Mouse (Mus musculus): ENCODE results near the gene Ints4.
"Not testable (repeated sequence)": the region's sequence is repeated elsewhere in the genome, so short reads cannot be mapped to it uniquely, and the experiment has no call there.

The Ints4 gene

DNA sequence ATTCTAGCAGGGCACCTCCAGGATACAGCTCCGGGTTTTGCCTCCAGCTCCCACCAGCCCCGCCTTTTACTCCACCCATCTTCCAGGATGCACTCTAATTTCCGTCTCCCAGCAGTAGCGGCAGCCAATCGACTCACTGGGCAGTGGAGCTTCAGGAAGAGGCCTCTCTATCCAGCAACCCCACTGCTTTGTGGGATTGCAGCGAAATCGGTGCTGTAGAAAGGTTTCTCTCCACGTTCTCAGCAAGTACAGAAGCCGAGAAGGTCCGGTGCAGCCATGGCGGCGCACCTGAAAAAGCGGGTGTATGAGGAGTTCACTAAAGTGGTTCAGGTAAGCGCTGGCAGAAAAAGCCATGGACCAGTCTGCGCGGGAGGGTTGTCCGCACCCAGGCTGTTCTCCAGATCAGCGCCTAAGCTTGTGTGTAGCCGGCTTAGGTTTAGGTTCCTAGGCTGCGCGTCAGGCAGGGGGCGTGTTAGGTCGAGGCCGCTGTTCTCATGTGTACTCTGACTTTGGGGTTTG lies at the start of gene Ints4:
Ints4 (plus strand) TSS at position 136 of the 519 bp plus-strand sequence.
- DNase-seq (ENCODE audit: low read depth in 2 of 2, low spot score in 2 of 2): peak; percentile 79 to 83

DNA sequence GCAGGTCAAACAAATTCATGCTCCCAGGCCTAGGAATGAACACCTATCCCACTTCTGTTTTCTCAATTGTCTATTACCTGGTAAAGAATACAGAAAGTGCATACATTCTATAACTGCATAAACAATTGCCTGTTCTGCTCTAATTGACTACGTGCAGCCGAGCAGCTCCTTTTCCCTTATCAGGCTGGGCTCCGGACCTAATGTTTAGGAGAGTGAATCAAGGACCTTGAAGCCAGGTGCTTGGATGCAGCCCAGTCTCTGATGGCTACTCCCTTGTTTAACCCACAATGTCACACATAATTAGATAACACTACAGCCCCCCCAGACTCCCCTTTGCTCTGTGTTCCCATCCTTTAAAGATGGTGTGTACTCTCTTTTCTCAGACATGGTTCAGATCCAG lies 47.2 kb upstream of the Ints4 start:
- DNase-seq (ENCODE audit: low read depth in 2 of 2, low spot score in 2 of 2): not testable (repeated sequence)

DNA sequence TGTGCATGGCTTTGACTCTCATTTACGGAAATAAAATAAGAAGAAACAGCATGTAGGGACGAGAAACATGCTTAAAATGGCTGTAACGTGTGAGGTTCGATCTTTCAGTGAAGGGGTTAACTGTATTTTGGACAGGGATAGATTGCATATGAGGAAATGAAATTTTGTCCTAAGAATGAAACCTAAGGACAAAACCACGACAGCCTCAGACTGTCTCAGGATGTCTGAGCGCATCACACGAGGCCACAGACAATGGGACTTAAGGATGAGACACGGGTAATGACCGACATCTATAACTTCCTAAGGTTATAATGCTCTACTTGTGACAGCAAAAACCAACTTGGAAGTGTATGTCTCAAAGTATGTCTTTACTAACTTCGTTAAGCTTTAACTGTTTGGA lies 46.2 kb upstream of the Ints4 start:
- no peak for DNase-seq (ENCODE audit: low read depth in 2 of 2, low spot score in 2 of 2)

DNA sequence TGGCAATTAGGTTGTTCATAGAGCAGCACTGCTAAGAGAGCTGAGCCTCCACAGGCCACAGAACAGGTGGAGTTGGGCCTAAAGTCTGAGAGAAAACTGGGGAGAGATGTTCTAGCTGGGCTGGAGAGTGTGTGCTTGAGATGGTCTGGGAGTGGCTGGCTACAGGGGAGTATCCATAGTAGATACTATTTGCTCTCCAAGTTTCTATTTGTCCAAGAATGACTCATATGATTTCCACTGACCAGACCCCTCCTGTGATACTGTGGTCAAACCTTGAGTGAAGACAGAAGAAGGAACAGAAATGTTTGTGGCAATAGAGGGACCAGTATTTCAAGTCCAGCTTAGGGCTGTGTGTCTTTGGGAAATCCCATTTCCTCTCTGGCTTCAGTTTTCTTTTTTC lies 41.8 kb upstream of the Ints4 start:
- no peak for DNase-seq (ENCODE audit: low read depth in 2 of 2, low spot score in 2 of 2)

DNA sequence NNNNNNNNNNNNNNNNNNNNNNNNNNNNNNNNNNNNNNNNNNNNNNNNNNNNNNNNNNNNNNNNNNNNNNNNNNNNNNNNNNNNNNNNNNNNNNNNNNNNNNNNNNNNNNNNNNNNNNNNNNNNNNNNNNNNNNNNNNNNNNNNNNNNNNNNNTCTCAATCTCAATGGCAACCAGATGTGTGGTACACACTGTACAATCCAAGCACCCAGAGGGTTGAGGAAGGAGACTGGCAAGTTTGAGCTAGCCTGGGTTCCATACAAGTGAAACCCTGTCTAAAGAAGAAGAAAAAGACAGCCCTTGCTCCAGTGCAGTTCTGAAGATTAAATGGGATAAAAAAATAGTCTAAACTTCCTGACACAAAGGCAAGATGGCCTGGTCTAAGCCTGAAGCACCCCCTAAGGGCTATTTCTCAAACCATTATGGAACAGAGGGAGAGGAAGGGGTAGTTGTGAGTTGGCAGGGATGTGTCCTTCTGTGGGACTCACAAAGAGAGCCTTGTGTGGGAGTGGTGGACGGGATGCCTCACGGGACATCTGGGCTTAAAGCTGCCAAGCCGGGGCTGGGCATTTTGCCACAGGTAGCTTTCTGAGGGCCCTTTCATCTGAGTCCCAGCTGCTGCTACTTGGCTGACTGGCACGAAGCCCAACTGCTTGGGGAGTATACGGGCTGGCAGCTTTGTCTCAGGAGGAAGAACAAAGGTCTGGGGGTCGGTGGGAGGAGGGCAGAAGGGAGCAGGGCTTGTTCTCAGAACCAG lies 34.4 kb upstream of the Ints4 start:
- no peak for DNase-seq (ENCODE audit: low read depth in 2 of 2, low spot score in 2 of 2)

DNA sequence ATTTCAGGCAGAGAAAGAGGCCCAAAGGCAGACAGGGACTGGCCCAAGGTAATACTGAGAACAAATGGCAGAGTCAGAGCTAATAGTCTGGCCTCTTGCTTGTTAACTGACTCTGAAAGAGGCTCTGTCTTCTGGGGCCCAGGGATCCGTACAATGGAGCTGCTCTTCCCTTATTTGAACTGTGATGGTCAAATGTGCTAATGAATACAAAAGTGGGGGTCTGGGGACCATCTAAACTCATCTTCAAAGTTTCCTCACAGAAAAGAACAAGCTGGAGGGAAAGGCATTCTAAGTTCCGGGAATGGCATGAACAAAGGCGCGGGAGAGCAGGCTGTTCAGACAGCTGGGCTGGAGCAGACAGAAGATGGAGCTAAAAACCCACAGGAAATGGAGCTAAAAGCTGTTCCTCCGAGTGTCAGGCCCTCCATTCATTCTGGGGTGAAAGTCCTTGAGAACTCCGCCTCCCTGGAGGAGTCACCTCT lies 33.7 kb upstream of the Ints4 start:
- no peak for DNase-seq (ENCODE audit: low read depth in 2 of 2, low spot score in 2 of 2)

DNA sequence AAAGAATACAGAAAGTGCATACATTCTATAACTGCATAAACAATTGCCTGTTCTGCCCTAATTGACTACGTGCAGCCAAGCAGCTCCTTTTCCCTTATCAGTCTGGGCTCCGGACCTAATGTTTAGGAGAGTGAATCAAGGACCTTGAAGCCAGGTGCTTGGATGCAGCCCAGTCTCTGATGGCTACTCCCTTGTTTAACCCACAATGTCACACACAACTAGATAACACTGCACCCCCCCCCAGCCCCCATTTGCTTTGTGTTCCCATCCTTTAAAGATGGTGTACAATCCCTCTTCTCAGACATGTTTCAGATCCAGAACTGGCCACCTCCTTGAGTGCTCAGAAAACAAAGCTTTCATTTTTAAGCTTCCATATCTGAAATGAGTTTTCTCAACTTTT lies 29.7 kb upstream of the Ints4 start, which contains the start of gene Kctd14:
Kctd14 (plus strand) TSS at position 301 of the 400 bp plus-strand sequence.
- DNase-seq (ENCODE audit: low read depth in 2 of 2, low spot score in 2 of 2): not testable (repeated sequence)

DNA sequence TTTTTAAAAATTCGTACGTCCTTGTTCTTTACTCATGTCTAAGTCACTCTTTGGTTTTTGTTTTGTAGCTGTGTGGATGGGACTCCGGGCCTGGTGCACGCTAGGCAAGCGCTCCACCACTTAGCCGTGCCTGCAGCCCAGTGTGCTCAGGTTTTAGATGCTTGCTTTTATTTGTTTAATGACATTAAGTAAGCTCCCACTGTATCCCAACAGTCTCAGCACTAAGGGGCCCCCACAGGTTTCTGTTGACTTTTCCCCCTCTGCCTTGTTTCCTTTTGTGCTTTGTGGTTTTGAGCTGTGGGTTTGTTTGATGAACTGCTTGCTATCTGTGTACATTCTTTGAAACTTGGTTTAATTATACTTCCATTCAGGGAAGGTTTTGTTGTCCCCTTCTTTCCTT lies 28.6 kb upstream of the Ints4 start:
- peak in 1 of 2 experiments; percentile 8 for DNase-seq (ENCODE audit: low read depth in 2 of 2, low spot score in 2 of 2)

DNA sequence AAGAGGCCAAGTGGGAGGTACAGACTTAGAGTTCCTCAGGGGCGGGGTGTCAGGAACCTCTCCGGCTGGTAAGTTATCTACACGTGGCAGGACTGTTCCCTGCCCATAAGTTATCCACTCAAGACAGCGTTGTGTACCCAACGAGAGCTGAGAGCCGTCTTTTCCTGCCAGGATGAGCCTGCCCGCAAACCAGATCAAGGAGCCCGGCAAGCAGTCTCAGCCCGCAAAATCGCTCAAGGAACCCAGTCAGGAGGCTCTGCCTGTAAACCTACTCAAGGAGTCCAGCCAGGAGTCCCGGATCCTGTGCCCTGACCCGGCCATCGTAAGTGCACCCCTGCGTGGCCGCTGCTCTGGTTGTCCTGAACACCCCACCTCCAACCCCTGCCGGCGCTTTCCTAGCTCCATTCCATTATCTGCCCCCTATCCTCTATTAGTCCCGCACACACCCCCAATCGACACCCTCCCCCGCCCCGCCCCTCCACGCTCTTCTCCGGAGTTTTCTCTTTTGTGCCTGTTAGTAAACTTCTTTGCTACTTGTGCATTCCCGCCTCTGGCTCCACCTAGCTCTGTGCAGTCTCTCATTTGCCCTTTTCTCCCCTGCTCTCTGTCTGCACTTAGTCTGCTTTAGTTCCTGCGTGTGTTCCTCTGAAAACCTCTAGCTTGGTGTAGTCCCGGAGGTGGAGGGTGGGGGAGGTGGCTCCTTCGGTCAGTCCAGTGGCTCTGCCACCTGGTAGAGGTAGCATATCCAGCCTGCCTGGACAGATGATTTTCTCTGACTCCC lies 27.4 kb upstream of the Ints4 start:
- DNase-seq (ENCODE audit: low read depth in 2 of 2, low spot score in 2 of 2): peak; percentile 10 to 11

DNA sequence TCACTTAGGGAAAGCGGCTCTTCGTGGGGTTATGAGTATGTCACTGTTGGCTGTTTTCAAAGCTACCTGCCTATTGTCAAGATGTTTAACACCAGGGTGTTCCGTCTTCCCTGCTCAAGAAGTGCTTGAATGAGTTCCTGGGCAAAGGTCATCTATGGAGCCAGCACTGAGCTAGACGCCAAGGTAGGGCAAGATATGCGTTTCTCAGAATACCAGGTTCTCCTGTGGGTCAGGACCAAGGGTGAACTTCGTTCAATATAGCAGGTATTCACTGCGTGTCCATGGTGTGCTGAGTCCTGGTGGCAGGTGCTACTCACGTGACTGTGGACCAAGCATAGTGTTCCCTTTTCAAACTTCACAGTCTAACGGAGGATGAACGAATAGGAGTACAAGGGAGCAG lies 26.0 kb upstream of the Ints4 start:
- DNase-seq (ENCODE audit: low read depth in 2 of 2, low spot score in 2 of 2): no peak

DNA sequence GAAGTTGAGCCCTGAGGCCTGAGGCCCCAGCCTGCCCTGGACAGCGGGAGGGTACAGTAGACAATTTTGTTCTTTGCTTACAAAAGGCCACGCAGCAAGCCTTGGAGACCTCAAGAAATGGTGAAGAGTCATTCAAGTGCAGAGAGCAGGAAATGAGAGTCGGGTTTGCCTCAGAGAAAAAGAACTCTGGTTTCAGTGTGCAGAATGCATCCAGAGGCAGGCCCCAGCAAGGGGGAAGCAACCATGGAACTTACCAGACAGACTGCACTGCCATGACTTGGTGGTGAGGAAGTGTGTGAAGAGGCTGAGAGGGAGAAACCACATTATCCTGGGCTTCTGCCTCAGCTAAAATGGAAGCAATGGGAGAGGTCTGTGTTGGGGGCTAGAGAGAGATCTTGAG lies 25.2 kb upstream of the Ints4 start:
- DNase-seq (ENCODE audit: low read depth in 2 of 2, low spot score in 2 of 2): no peak

DNA sequence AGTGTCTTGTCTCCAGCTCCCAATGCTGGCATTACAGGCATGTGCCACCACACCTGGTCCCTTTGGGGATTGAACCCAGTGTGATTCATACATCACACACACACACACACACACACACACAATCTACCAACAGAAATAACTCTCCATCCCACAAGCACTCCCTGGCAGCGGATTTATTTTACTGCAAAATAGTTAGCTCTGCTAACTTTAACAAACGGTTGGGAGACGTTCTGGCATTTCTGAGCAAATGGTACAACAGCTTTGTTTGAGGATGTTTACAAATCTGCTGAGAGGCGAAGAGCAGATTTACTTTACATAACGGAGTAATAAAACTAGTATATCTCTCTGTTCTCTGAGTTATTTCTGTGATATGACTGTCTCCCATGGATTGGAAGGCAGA lies 7.8 kb upstream of the Ints4 start:
- DNase-seq (ENCODE audit: low read depth in 2 of 2, low spot score in 2 of 2): no peak

DNA sequence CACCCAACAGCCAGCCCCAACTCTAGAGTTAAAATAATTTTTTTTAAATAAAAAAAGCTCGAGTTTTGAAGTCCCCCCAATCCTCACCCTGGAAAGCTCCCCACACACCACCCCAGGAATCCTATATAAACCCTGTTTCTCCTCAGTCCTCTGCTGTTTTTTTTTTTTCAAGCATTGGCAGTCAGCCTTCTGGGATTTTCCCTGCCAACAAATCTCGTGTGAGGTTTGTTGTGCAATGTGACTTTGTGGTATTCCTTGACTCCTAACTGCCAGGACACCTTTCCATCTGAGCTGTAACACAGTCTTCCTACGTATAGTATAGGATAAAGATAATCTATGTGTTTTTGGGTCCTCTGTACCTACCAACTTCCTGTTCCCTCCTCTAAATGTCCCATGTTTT lies 1.4 kb upstream of the Ints4 start:
- no peak for DNase-seq (ENCODE audit: low read depth in 2 of 2, low spot score in 2 of 2)

DNA sequence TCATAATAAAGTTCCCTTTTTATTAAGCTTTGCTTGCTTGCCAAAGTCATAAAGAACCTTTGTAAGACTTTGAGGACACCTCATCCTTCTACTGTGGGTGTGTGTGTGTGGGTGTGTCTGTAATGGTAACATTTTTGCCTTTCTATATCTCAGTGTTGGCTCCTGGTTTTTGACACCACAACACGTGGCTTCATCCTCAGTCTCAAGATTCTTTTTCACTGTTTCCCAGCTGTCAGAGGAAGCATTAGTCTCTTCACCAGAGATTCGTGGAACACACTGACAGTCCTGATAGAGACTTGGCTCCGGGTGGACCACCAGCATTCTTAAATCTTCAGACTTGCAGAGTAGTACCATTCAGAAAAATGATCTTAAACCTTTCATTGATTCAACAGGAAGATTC lies 466 bp upstream of the Ints4 start:
- peak in 1 of 2 experiments; percentile 2 for DNase-seq (ENCODE audit: low read depth in 2 of 2, low spot score in 2 of 2)

DNA sequence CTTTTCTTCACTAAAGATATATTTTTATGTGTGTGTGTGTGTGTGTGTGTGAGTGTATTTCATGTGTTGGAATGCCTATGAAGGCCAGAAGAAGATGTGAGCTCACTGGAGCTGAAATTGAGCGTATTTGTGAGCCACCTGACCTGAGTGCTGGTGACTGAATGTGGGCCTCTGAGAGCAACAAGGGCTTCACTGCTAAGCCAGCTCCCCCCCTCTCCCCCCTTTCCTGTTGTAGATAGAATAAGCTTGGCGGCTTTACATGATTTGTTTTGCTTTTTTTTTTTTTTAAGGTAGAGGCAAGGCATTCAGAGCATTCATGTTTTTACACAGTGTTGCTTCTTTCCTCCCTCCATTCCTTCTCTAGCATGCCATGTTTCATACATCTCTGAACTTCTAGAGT lies 2.6 kb downstream of the Ints4 start:
- no peak for DNase-seq (ENCODE audit: low read depth in 2 of 2, low spot score in 2 of 2)

DNA sequence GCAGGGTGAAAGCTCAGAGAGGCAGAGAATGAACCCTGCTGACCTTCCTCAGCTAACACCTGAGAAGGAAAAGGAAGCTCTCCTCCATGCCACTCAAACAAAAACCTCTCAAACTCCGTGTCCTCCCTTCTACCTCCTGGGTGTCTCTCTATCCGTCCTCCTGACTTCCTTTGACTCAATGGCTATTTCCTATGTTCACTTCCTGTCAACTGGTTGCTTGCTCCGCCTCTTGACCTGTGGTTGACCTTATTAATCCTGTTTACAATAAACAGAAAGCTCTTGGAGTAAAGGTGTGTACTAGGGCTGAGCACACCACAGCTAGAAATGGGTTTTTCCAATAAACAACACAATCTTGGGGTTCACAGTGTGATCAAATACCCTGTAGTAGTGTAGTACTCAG lies 10.4 kb downstream of the Ints4 start:
- DNase-seq (ENCODE audit: low read depth in 2 of 2, low spot score in 2 of 2): no peak

DNA sequence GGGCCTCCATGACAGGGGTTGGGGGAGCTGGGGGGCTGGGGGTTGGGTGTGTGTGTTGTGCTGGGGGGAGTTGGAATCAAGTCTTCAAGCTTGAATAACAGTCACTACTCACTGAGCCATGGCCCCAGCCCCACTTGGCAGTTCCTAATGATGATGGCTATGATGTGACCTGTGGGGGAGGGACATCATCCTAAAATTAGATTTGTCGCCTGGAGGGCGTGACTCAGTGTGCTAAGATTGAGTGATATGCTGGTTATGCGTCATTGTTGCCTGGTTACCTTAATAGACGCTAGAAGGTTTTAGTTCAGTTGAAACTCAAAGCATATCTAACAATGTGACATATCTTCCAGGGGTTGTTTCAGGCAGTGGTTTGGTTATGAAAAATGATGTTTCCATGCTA lies 11.7 kb downstream of the Ints4 start:
- DNase-seq (ENCODE audit: low read depth in 2 of 2, low spot score in 2 of 2): no peak

DNA sequence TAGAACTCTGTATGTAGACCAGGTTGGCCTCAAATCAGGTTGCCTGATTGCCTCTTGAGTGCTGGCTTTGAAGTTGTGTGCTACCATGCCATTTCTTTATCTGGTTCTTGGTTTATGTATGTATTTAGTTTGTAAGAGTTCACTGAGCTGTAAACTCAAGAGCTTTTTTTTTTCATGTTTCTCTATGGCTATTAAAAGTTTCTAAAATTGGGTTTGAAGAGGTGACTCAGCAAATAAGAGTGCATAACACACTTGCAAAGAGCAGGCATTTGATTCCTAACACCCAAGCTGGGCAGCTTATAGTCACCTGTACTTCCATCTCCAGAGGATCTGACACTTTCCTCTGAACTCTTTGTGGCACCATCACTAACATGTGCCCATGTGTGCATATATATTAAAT lies 14.3 kb downstream of the Ints4 start:
- DNase-seq (ENCODE audit: low read depth in 2 of 2, low spot score in 2 of 2): no peak

DNA sequence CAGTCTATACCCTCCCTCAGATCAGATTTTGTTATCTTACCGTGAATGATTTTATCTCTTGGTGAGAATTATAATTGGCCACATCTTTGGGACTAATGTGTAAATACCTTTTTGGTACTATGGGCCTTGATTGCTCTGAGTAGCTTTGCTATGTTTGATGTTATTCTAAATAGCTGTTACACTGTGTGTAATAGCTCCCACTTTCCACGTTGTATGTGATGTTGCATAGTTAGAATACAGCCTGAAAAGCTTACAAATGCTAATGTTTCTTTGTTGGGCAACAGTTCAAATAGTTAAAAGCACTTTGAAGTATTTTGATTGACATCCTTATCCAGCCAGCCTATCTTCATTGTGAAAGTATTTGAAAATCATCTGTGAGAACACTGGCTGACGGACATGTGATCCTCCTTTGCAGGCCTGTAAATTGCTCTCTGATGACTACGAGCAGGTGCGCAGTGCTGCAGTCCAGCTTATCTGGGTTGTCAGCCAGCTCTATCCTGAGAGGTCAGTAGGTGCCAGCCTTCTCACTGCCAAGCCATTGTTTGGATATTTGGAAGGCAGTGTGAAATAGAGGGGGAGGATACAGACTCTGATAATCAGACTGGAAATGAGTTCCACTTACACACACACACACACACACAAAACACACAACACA lies 19.9 kb downstream of the Ints4 start:
- DNase-seq (ENCODE audit: low read depth in 2 of 2, low spot score in 2 of 2): no peak

DNA sequence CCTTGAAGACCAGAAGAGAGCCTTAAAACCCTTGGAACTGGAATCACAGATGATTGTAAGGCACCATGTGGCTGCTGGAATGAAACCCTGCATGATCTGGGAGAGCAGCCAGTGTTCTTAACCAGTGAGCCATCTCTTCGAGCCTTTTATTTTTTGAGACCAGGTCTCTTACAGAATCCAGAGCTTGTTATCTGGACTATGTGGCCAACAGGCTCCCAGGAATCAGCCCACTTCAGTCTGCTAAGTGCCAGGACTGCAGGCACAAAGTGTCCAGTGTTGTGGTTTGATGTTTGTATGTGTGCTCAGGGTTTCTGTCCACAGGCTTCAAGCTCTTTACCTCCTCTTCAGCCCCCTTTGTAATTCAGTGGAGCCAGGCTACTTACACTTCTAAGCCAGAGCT lies 34.0 kb downstream of the Ints4 start:
- DNase-seq (ENCODE audit: low read depth in 2 of 2, low spot score in 2 of 2): no peak

DNA sequence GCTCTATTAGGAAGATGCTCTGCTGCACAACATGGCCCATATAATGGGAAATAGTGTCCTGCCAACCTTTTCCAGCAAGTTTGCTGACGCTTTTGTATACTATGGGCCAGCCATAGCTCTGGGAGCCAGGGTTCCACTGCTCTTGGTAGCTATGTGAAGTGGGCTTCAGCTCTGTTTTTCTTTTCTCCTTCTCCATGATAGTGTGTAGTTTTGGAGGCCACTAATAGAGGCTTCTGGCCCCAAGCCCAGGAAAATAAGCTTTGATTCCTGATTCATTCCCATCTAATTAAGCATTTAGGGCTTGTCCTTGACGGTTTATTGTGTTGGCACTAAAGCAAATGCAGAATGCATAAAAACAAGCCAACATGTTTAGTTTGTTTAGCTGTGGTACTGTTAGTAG lies 39.2 kb downstream of the Ints4 start:
- no peak for DNase-seq (ENCODE audit: low read depth in 2 of 2, low spot score in 2 of 2)

DNA sequence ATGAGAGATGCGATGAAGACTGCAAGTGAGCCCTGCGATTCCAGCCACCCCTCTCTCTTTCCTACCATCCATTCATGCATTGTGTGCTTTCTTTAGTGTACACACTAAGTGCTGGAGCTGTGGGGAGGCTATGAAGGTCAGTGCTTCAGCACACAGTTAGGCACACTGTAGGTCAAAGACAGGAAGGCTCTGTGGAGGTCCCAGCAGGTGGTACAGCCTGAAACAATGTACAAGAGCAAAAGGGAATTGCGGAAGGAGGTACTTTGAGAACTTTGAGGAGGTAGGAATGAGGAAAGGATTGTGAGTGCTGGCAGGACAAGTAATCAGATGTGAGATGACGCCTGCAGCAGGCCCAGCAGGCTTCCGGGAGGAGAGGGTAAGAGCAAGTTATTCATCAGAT lies 54.8 kb downstream of the Ints4 start:
- no peak for DNase-seq (ENCODE audit: low read depth in 2 of 2, low spot score in 2 of 2)

Measured in CD8-positive naive resting alpha-beta T cell, adult 2 months (primary cell).